Mouse (Mus musculus): ENCODE results near the gene Fam84b.

- TF ChIP-seq POLR2A (IDR thresholded peaks at IDR 0.05; ENCODE audit: insufficient read length, low read depth) = no peak
- no peak for TF ChIP-seq MAX (IDR thresholded peaks at IDR 0.05; ENCODE audit: low read depth)
- TF ChIP-seq MYOG (IDR thresholded peaks at IDR 0.05; ENCODE audit: control insufficient read depth in 1 of 3, insufficient read depth in 1 of 3, insufficient read length in 2 of 3, low read depth in 2 of 3) = no peak
- no peak for TF ChIP-seq POLR2AphosphoS2 (IDR thresholded peaks at IDR 0.05; ENCODE audit: insufficient read length, low read depth)
- no peak for TF ChIP-seq E2F4 (IDR thresholded peaks at IDR 0.05; ENCODE audit: insufficient read depth)
These were observed 31.3 kb downstream of the Fam84b start for GRCm38 (mm10) chr15:60822101-60822802.

Data from myocyte (in vitro differentiated cells).